Mouse (Mus musculus) limb, embryonic 14.5 days (tissue): ENCODE results near the gene Cdk6. TPM values are rescaled to one million over a fixed set of nuclear protein-coding genes. Genes with fewer than 3 reads are reported as not detected.

Experiments used
- ATAC-seq: fragments of 200-750 bp; cut with Nextera tagmentation; 2 replicates; pipeline ENCODE4 v1.8.0; 2017; ENCODE audit warnings: low read depth, moderate number of reproducible peaks, moderate TSS enrichment; ENCODE audit not compliant: low FRiP score
- DNase-seq: peaks from one replicate; pipeline ENCODE4 v3.0.0-alpha.2; 2015; ENCODE audit warnings: low spot score
- H3K27ac ChIP-seq: fragments of 300-500 bp; sonication (generic); replicated peaks from 2 replicates; pipeline ENCODE4 v1.5.1; 2014; ENCODE audit warnings: low read depth, mild to moderate bottlenecking, low read length, moderate library complexity, mixed read lengths
- H3K27me3 ChIP-seq: fragments of 300-500 bp; sonication (generic); 2 replicates; pipeline ENCODE4 v1.6.1; 2014; ENCODE audit warnings: low read length, mixed read lengths; ENCODE audit not compliant: control insufficient read depth, insufficient read depth
- H3K36me3 ChIP-seq: fragments of 300-500 bp; sonication (generic); 2 replicates; pipeline ENCODE4 v1.6.1; 2014; ENCODE audit warnings: mild to moderate bottlenecking, low read length, moderate library complexity, mixed read lengths; ENCODE audit not compliant: control insufficient read depth, insufficient read depth
- H3K4me1 ChIP-seq: fragments of 300-500 bp; sonication (generic); 2 replicates; pipeline ENCODE4 v1.6.1; 2014; ENCODE audit warnings: antibody characterized with exemption, low read length, mixed read lengths; ENCODE audit not compliant: control insufficient read depth, insufficient read depth
- H3K4me2 ChIP-seq: fragments of 300-500 bp; sonication (generic); replicated peaks from 2 replicates; pipeline ENCODE4 v1.6.1; 2014; ENCODE audit warnings: low read depth, mild to moderate bottlenecking, low read length, moderate library complexity; ENCODE audit not compliant: severe bottlenecking
- H3K4me3 ChIP-seq: fragments of 300-500 bp; sonication (generic); replicated peaks from 2 replicates; pipeline ENCODE4 v1.5.1; 2014; ENCODE audit warnings: low read length
- H3K9ac ChIP-seq: fragments of 300-500 bp; sonication (generic); 2 replicates; pipeline ENCODE4 v1.6.1; 2014; ENCODE audit warnings: mild to moderate bottlenecking, low read depth, low read length, moderate library complexity; ENCODE audit not compliant: severe bottlenecking
- H3K9me3 ChIP-seq: fragments of 300-500 bp; sonication (generic); 2 replicates; pipeline ENCODE4 v1.6.1; 2016; ENCODE audit warnings: low read length; ENCODE audit not compliant: control insufficient read depth
- POLR2A ChIP-seq: fragments of 200-500 bp; IDR thresholded peaks from 2 replicates; pipeline ENCODE4 v1.8.0; 2012; ENCODE audit warnings: inconsistent platforms, mild to moderate bottlenecking, moderate library complexity, borderline replicate concordance; ENCODE audit not compliant: insufficient read depth, insufficient read length; ENCODE audit errors: extremely low read depth
- WGBS: fragments of 180-500 bp; shearing (Covaris S2); extraction: QIAGEN DNeasy Blood & Tissue Kit; methylation state at CpG from one replicate; pipeline ENCODE4 v1.1.7; 2014; 5-methylcytosine and 5-hydroxymethylcytosine counted together
- polyA plus RNA-seq, 2 experiments: library from polyadenylated mRNA; depleted of rRNA in 1 of 2; stranded (reverse) in 1 of 2; unstranded in 1 of 2; fragments of >200 nt; fragmentation: Nextera tagmentation in 1 of 2; extraction: Ambion mirVana in 1 of 2; gene quantifications; 2 replicates each; pipeline versions ENCODE4 v1.2.1 to v1.2.3; 2012 to 2014

Cdk6 gene
- polyA plus RNA-seq (2012; rRNA removed) (10.9 and 11.3 TPM in 2 replicates), polyA plus RNA-seq (2014; fragmentation: Nextera tagmentation; extraction: Ambion mirVana) (23.8 and 27.9 TPM in 2 replicates)

GRCm38 (mm10) chr5:3341111-3341911 is at the start of gene Cdk6:
TSS of gene Cdk6 (plus strand) at chr5:3341485.
- H3K4me2 ChIP-seq: peak within 1 kb of the TSS; percentile 96

DNA sequence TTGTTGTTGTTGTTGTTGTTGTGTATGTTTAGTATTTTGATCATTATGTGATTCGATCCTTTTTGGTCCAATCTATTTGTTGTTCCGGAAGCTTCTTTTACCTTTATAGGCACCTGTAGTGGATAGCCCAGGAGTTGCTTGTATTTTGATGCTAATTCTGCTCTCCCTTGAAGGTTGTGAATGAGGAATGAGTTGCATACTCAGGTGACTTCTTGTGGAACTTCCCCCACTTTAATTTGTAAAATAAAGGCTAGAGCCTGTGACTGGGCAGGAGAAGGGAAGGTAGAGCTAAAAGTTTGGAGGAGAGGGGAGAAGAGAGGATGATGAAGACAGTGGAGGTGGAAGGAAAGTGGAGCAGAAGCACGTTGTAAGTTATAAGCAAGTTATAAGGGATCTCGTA is 47.6 kb upstream of the Cdk6 start:
- WGBS: 79% methylated on average over 4 of the region's 4 CpGs
- H3K9ac ChIP-seq: no peak overlapping the region
- no peak overlapping the region for H3K4me3 ChIP-seq
- DNase-seq: no peak
- no peak for ATAC-seq
- no peak overlapping the region for H3K4me2 ChIP-seq
- no peaks in the 10 kb centered on the region for H3K9me3 ChIP-seq
- no peaks in the 10 kb centered on the region for H3K27me3 ChIP-seq
- TF ChIP-seq POLR2A: no peak
- no peaks in the 10 kb centered on the region for H3K4me1 ChIP-seq
- no peak overlapping the region for H3K27ac ChIP-seq
- no peaks in the 10 kb centered on the region for H3K36me3 ChIP-seq

More at GRCm38 (mm10) chr5:3341111-3341911, at the start of gene Cdk6:
- Histone ChIP-seq H3K4me1 (no peaks in the 10 kb centered on the region), H3K9me3 (no peaks in the 10 kb centered on the region), H3K9ac (peak within 1 kb of the TSS; percentile 70), H3K4me3 (peak within 1 kb of the TSS; percentile 61), H3K27ac (peak within 1 kb of the TSS; percentile 75), H3K27me3 (no peaks in the 10 kb centered on the region), H3K36me3 (no peaks in the 10 kb centered on the region)
- DNase-seq (peak; percentile 32), ATAC-seq (0 out of 2 replicates have a peak, but pooled peaks have one; percentile 16)
- 1% methylated on average over 57 of the region's 59 CpGs for WGBS
- TF ChIP-seq POLR2A: no peak

GRCm38 (mm10) chr5:3300801-3301457 is 40.4 kb upstream of the Cdk6 start:
- H3K27me3 ChIP-seq: no peaks in the 10 kb centered on the region
- 84% methylated on average over 12 of the region's 12 CpGs for WGBS
- peak; percentile 5 for DNase-seq
- TF ChIP-seq POLR2A: no peak
- H3K4me2 ChIP-seq: no peak overlapping the region
- no peak overlapping the region for H3K9ac ChIP-seq
- no peaks in the 10 kb centered on the region for H3K9me3 ChIP-seq
- H3K4me1 ChIP-seq: no peaks in the 10 kb centered on the region
- H3K36me3 ChIP-seq: no peaks in the 10 kb centered on the region
- no peak for ATAC-seq
- H3K4me3 ChIP-seq: no peak overlapping the region
- no peak overlapping the region for H3K27ac ChIP-seq

DNA sequence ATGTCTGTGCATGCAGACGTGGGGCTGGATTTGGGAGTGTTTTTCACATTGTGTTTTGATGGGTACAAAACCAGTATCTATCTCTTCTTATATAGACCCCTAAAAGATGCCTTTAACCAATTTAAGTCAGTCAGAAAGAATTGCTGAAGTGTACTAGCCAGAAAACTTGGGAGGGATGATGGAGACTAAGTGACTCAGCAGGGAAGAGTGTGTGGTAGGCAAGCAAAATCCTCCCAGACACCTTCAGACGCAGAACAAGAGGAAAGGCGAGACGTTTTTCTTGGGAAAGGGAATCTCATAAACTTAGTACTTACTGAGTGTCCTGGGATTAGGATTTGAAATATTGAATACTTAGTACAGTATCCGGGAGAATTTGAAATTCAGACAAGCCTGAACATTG is 39.8 kb upstream of the Cdk6 start:
- no peak overlapping the region for H3K27ac ChIP-seq
- DNase-seq: no peak
- H3K27me3 ChIP-seq: no peaks in the 10 kb centered on the region
- no peak overlapping the region for H3K4me2 ChIP-seq
- no peak overlapping the region for H3K4me3 ChIP-seq
- H3K36me3 ChIP-seq: no peaks in the 10 kb centered on the region
- H3K9ac ChIP-seq: no peak overlapping the region
- no peaks in the 10 kb centered on the region for H3K4me1 ChIP-seq
- ATAC-seq: no peak
- H3K9me3 ChIP-seq: no peaks in the 10 kb centered on the region
- no peak for TF ChIP-seq POLR2A
- WGBS: 49% methylated on average over 5 of the region's 5 CpGs

DNA sequence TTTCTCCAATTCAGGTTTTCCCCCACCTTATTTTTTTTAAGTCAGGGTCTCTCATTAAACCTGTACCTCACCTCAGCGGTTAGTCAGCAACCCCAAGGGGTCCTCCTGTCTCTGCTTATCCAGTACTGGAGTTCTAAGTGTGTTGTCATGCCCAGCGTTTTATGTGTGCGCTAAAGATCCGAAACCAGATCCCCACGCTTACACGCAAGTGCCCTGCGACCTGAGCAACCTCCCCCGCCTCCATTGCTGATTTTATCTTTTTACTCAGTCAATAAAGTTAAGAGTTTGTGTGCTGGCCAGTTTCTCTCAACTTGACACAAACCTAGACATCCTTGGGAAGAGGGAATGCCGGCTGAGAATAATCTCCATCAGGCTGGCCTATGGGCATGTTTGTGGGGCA is 37.4 kb upstream of the Cdk6 start:
- WGBS: 90% methylated on average over 9 of the region's 9 CpGs
- no peak overlapping the region for H3K9ac ChIP-seq
- no peak for TF ChIP-seq POLR2A
- H3K4me2 ChIP-seq: no peak overlapping the region
- H3K4me3 ChIP-seq: no peak overlapping the region
- DNase-seq (no peak), ATAC-seq (no peak)
- H3K27me3 ChIP-seq: no peaks in the 10 kb centered on the region
- H3K4me1 ChIP-seq: no peaks in the 10 kb centered on the region
- H3K9me3 ChIP-seq: no peaks in the 10 kb centered on the region
- H3K36me3 ChIP-seq: no peaks in the 10 kb centered on the region
- no peak overlapping the region for H3K27ac ChIP-seq
